Mouse (Mus musculus) C2C12 (cell line): Measurements from ENCODE around the gene Polr3b. TPM values are rescaled to one million over a fixed set of nuclear protein-coding genes. Genes with fewer than 3 reads are reported as not detected.

ENCODE experiments used
- H3K27me3 ChIP-seq: one replicate; pipeline ENCODE4 v1.6.1; 2011; ENCODE audit not compliant: control insufficient read depth, insufficient read depth, insufficient read length
- H3K36me3 ChIP-seq: one replicate; pipeline ENCODE4 v1.6.1; 2011; ENCODE audit not compliant: control insufficient read depth, insufficient read depth
- H3K4me3 ChIP-seq: one replicate; pipeline ENCODE4 v1.5.1; 2011; ENCODE audit warnings: mild to moderate bottlenecking, control low read depth; ENCODE audit not compliant: poor library complexity, insufficient read depth, severe bottlenecking
- H3K79me2 ChIP-seq: one replicate; pipeline ENCODE4 v1.6.1; 2011; ENCODE audit not compliant: control insufficient read depth, insufficient read depth
- H3K79me3 ChIP-seq: one replicate; pipeline ENCODE4 v1.6.1; 2011; ENCODE audit warnings: low read depth, control low read depth
- H3ac ChIP-seq: one replicate; pipeline ENCODE3; 2011; ENCODE audit warnings: low read depth; ENCODE audit not compliant: control insufficient read depth, insufficient read length
- CEBPB ChIP-seq: IDR thresholded peaks from one replicate; pipeline ENCODE4 v1.6.1; 2011; ENCODE audit warnings: low read depth, mild to moderate bottlenecking, control low read depth, moderate library complexity
- CTCF ChIP-seq: IDR thresholded peaks from one replicate; pipeline ENCODE4 v1.5.1; 2011; ENCODE audit not compliant: control insufficient read depth, insufficient read depth, insufficient read length
- FOSL1 ChIP-seq: IDR thresholded peaks from one replicate; pipeline ENCODE4 v1.8.0; 2011; ENCODE audit warnings: mild to moderate bottlenecking, low read length; ENCODE audit not compliant: poor library complexity, insufficient read depth, severe bottlenecking
- MAX ChIP-seq: IDR thresholded peaks from one replicate; pipeline ENCODE4 v1.6.1; 2011; ENCODE audit warnings: mild to moderate bottlenecking, control low read depth
- MYOD1 ChIP-seq: IDR thresholded peaks from one replicate; pipeline ENCODE4 v1.6.1; 2011; ENCODE audit warnings: low read depth; ENCODE audit not compliant: control insufficient read depth, insufficient read length
- MYOG ChIP-seq: IDR thresholded peaks from one replicate; pipeline ENCODE4 v1.6.1; 2011; ENCODE audit not compliant: control insufficient read depth, insufficient read length; ENCODE audit errors: extremely low read depth
- USF1 ChIP-seq: IDR thresholded peaks from one replicate; pipeline ENCODE4 v1.6.1; 2011; ENCODE audit warnings: low read depth, mild to moderate bottlenecking, control low read depth, moderate library complexity
- polyA plus RNA-seq: library from polyadenylated mRNA; unstranded; fragments of >200 nt; fragmentation: generic; extraction: Trizol; gene quantifications from one replicate; pipeline ENCODE4 v1.2.1, GENCODE M21; 2012; ENCODE audit warnings: missing spikeins

Gene Polr3b
- polyA plus RNA-seq, 1 experiment: 9.5 TPM

DNA sequence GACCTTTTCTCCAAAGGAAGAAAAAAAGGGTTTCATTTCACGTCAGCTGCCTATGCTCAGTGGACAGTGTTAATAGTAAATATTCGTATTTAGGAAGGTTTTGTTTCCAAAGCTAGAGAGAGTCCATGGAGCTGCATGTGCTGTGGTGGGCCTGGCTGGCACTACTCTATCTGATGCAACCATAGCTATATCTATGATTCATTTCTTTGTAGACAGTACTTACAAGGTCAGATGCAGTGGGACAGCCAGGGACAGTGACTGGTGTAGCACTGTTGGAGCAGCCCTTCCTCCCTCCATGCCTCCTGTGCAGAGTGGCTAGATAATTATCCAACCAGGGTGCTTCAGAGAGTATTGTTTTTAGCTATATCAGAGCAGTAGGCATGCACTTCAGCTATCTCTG, 9.8 kb upstream of the Polr3b start:
- H3K36me3 ChIP-seq: no peaks in the 10 kb centered on the region
- H3K79me3 ChIP-seq: no peaks in the 10 kb centered on the region
- H3K27me3 ChIP-seq: no peaks in the 10 kb centered on the region
- H3ac ChIP-seq: no peak overlapping the region
- H3K4me3 ChIP-seq: no peak overlapping the region
- no peak for TF ChIP-seq MYOG
- TF ChIP-seq CTCF: no peak
- TF ChIP-seq MAX: no peak
- no peak for TF ChIP-seq CEBPB
- TF ChIP-seq MYOD1: no peak
- H3K79me2 ChIP-seq: no peaks in the 10 kb centered on the region

DNA sequence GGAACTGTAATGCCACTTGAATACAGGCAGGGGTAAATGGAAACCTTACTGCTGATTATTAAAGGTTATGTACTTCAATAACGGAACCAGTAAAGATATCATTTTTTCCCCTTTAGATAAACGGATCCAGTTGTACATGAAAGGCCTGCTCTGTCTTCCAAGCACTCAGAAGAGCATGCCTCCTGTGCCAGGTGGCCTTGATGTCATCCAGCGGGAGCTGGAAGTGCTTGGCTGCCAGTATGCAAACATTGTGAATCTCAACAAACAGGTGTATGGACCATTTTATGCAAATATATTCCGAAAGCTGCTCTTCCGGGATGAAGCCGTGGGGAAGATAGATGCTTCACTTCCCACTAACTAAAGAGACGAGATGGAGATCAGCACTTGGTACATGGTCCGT, 8.7 kb upstream of the Polr3b start:
- H3K79me2 ChIP-seq: no peaks in the 10 kb centered on the region
- H3K36me3 ChIP-seq: no peaks in the 10 kb centered on the region
- H3ac ChIP-seq: no peak overlapping the region
- no peaks in the 10 kb centered on the region for H3K27me3 ChIP-seq
- TF ChIP-seq CEBPB: no peak
- no peak for TF ChIP-seq MAX
- no peak for TF ChIP-seq CTCF
- TF ChIP-seq USF1: no peak
- no peak for TF ChIP-seq FOSL1
- TF ChIP-seq MYOG: no peak
- no peak for TF ChIP-seq MYOD1
- no peaks in the 10 kb centered on the region for H3K79me3 ChIP-seq
- no peak overlapping the region for H3K4me3 ChIP-seq

DNA sequence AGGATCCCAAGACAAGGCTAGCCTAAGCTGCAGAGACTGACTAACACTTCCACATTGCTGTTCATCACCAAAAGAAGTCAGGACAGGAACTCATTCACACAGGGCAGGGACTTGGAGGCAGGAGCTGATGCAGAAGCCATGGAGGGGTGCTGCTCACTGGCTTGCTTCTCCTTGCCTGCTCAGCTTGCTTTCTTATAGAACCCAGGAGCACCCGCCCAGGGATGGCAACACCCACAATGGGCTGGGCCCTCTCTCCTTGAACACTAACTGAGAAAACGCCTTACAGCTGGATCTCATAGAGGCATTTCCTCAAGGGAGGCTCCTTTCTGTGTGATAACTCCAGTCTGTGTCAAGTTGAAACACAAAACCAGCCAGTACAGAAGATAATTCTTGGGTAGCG, 7.0 kb upstream of the Polr3b start:
- Histone ChIP-seq H3K4me3 (no peak overlapping the region), H3K79me3 (no peaks in the 10 kb centered on the region), H3K36me3 (no peaks in the 10 kb centered on the region), H3ac (no peak overlapping the region), H3K79me2 (no peaks in the 10 kb centered on the region), H3K27me3 (no peaks in the 10 kb centered on the region)
- TF ChIP-seq USF1 (no peak), MYOD1 (no peak), CEBPB (no peak), CTCF (no peak), MAX (no peak), FOSL1 (no peak), MYOG (no peak)

DNA sequence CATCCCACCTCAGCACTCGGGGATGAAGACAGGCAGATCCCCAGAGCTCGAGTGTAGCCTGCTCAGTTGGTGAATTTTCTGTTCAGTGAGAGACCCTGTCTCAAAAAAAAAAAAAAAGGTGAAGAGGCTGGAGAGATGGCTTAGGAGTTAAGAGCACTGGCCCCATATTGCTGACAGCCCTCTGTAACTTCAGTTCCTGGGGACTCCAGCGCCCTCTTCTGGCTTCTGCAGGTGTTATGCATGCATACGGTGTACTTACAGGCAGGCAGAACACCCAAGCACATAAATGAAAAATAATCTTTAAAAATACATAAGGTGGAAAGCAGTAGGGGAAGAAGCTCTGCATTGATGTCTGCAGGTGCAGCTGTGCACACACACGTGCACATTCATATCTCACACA, 9.1 kb downstream of the Polr3b start:
- Histone ChIP-seq H3K79me2 (no peaks in the 10 kb centered on the region), H3K36me3 (peaks cover 50% of the 10 kb centered on the region), H3ac (no peak overlapping the region), H3K4me3 (no peak overlapping the region), H3K79me3 (no peaks in the 10 kb centered on the region), H3K27me3 (no peaks in the 10 kb centered on the region)
- TF ChIP-seq FOSL1 (no peak), MYOD1 (no peak), MYOG (no peak), USF1 (no peak), CEBPB (no peak), CTCF (no peak), MAX (no peak)

DNA sequence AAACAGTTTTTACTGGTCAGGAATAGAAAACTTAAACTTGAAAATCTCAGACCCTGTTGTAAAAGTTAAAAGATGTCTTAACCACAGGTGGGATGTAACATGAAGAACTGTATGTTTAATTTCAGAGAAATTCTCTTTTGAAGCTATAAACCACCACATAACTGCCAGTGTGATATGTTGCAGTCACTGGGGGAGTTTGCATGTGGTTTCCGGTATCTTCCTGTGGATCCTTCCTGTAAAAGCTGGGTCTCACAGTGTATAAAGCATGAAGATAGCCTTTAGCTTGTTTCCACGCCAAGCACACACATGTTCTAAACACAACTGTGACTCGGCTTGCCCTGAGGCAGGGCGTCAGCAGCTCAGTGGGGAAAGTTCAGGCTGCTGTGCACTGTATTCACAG, 9.9 kb downstream of the Polr3b start:
- H3K27me3 ChIP-seq: no peaks in the 10 kb centered on the region
- TF ChIP-seq MYOD1: no peak
- TF ChIP-seq MAX: no peak
- no peak for TF ChIP-seq FOSL1
- no peak for TF ChIP-seq CTCF
- TF ChIP-seq USF1: no peak
- TF ChIP-seq MYOG: no peak
- no peak for TF ChIP-seq CEBPB
- H3K79me3 ChIP-seq: no peaks in the 10 kb centered on the region
- no peak overlapping the region for H3K4me3 ChIP-seq
- H3K36me3 ChIP-seq: peaks cover 58% of the 10 kb centered on the region
- H3K79me2 ChIP-seq: no peaks in the 10 kb centered on the region
- no peak overlapping the region for H3ac ChIP-seq

DNA sequence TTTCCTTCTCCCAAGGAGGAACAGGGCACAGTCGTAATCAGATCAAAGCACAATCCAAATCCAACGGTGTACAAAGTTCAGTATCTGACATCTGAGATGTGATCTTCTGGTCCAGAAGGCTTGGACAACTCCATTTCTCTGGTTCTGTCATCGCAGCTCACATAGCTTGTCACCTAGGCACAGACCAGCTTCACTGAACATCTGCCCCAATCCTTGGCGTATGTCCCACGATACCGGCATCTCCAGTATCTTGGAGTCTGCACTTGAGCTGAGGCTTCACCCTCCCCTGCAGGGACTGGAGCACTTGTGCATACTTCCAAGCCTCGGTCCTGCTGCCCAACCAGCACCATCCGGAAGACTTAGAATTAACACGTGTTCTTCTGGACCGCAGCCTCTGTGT, 14.6 kb downstream of the Polr3b start:
- H3K36me3 ChIP-seq: peaks cover 76% of the 10 kb centered on the region
- TF ChIP-seq MAX (no peak), CTCF (no peak), MYOG (no peak), MYOD1 (no peak), FOSL1 (no peak), USF1 (no peak), CEBPB (no peak)
- no peak overlapping the region for H3ac ChIP-seq
- H3K27me3 ChIP-seq: no peaks in the 10 kb centered on the region
- no peaks in the 10 kb centered on the region for H3K79me2 ChIP-seq
- H3K4me3 ChIP-seq: no peak overlapping the region
- no peaks in the 10 kb centered on the region for H3K79me3 ChIP-seq
